ENCODE assay signal across 8 mouse cellular contexts in the genomic region with DNA sequence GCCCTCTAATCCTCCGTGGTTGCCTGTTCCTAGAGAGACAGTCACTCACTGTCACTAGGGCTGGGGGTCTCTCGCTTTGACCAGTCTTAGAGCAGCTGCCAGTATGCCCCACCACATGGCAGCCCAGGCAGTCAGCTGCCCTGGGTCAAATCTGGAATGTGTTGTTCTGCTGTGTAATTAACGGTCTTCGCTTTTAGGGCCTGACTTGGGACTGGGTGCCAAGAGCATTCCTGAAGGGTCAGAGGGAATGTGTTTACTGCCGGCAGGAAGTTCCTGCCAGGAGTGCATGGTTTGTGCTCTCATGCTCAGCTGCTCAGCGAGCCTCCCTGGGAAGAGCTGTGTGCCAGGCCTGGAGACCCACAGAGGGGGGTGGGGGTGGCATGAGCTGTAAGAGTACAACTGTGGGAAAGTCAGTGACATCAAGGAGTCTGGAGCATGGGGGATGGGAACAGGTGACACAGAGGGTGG.
DNase-seq lines count a peak whose midpoint lies in the region; ATAC-seq and TF ChIP-seq lines count a peak whose summit lies in the region.

No protein-coding gene starts in this region.

- no peak for TF ChIP-seq CTCF in lung, postnatal 0 days (IDR thresholded peaks at IDR 0.05)

- 0 out of 2 replicates have a peak, but pooled peaks cover 3% of the 10 kb centered on the region for H3K4me1 ChIP-seq in forebrain, embryonic 15.5 days
- peaks cover 27% of the 10 kb centered on the region for H3K4me1 ChIP-seq in intestine, embryonic 16.5 days (ENCODE audit: control insufficient read depth, insufficient read depth, low read length)
- peaks cover 7% of the 10 kb centered on the region; the same call in 1 of the 2 replicates for H3K4me1 ChIP-seq in lung, postnatal 0 days (ENCODE audit: insufficient read depth, low read depth, low read length)

- H3K27me3 ChIP-seq in forebrain, embryonic 15.5 days = no peaks in the 10 kb centered on the region
- H3K27me3 ChIP-seq in intestine, embryonic 16.5 days (replicated peaks; ENCODE audit: control insufficient read depth, insufficient read depth, low read length) = no peaks in the 10 kb centered on the region
- H3K27me3 ChIP-seq in lung, postnatal 0 days (replicated peaks; ENCODE audit: insufficient read depth, low read length) = no peaks in the 10 kb centered on the region

- no peak for TF ChIP-seq EP300 in lung, postnatal 0 days (IDR thresholded peaks at IDR 0.05)

- no peak overlapping the region for H3K9ac ChIP-seq in forebrain, embryonic 15.5 days (replicated peaks)
- peak overlapping the region; percentile 23; the same call in 1 of the 2 replicates for H3K9ac ChIP-seq in intestine, embryonic 16.5 days (ENCODE audit: low read depth, low read length)
- H3K9ac ChIP-seq in lung, postnatal 0 days (replicated peaks; ENCODE audit: low read depth) = no peak overlapping the region

- H3K9me3 ChIP-seq in forebrain, embryonic 15.5 days = no peaks in the 10 kb centered on the region; the same call in 1 of the 2 replicates
- no peaks in the 10 kb centered on the region for H3K9me3 ChIP-seq in intestine, embryonic 16.5 days (ENCODE audit: control insufficient read depth, low read length)
- 0 out of 2 replicates have a peak, but pooled peaks cover 2% of the 10 kb centered on the region for H3K9me3 ChIP-seq in lung, postnatal 0 days (ENCODE audit: low read length)

- H3K4me3 ChIP-seq in forebrain, embryonic 15.5 days = no peak overlapping the region
- H3K4me3 ChIP-seq in intestine, embryonic 16.5 days (ENCODE audit: low read length) = no peak overlapping the region
- no peak overlapping the region for H3K4me3 ChIP-seq in lung, postnatal 0 days (ENCODE audit: low read depth, low read length)

- peak; percentile 37 to 48 for DNase-seq in heart, adult 18-20 months
- DNase-seq in heart, postnatal 25 days (ENCODE audit: low spot score) = no peak
- DNase-seq in lung, postnatal 0 days (ENCODE audit: low spot score) = peak; percentile 71
- no peak for DNase-seq in left cerebral cortex, postnatal 25 days (ENCODE audit: low spot score in 2 of 2)
- DNase-seq in B cell, adult 2 months = no peak
- DNase-seq in frontal cortex, postnatal 10 days (ENCODE audit: low spot score in 2 of 2) = no peak

- ATAC-seq in forebrain, embryonic 15.5 days (replicated peaks) = peak; percentile 70
- no peak for ATAC-seq in intestine, embryonic 16.5 days
- peak; percentile 82 for ATAC-seq in lung, postnatal 0 days

- H3K4me2 ChIP-seq in forebrain, embryonic 15.5 days (replicated peaks) = no peak overlapping the region
- H3K4me2 ChIP-seq in intestine, embryonic 16.5 days (ENCODE audit: low read depth, low read length) = no peak overlapping the region
- no peak overlapping the region for H3K4me2 ChIP-seq in lung, postnatal 0 days (replicated peaks; ENCODE audit: low read depth, low read length)

- no peak overlapping the region for H3K27ac ChIP-seq in forebrain, embryonic 15.5 days (replicated peaks)
- H3K27ac ChIP-seq in intestine, embryonic 16.5 days (ENCODE audit: low read length) = peak overlapping the region; percentile 27
- peak overlapping the region; percentile 14; the same call in 1 of the 2 replicates for H3K27ac ChIP-seq in lung, postnatal 0 days (ENCODE audit: low read length)

- 43% methylated on average over 6 of the region's 6 CpGs for whole genome bisulfite sequencing in forebrain, embryonic 15.5 days
- 23% methylated on average over 6 of the region's 6 CpGs for WGBS in intestine, embryonic 16.5 days
- 14% methylated on average over 6 of the region's 6 CpGs for WGBS in lung, postnatal 0 days

- no peaks in the 10 kb centered on the region for H3K36me3 ChIP-seq in forebrain, embryonic 15.5 days
- H3K36me3 ChIP-seq in intestine, embryonic 16.5 days (ENCODE audit: control insufficient read depth, insufficient read depth, low read length) = no peaks in the 10 kb centered on the region
- H3K36me3 ChIP-seq in lung, postnatal 0 days (ENCODE audit: insufficient read depth, low read length) = no peaks in the 10 kb centered on the region

- intact Hi-C loops in heart, postnatal 25 days (cut with DNase I) = no loop called here
- intact Hi-C loops in left cerebral cortex, postnatal 25 days (cut with DNase I) = no loop called here

Comparison
In these comparisons a context has a peak if more than half of its experiments do, and no peak if none do; other contexts are left out.
1. DNase-seq: peak in heart, adult 18-20 months (2 of 2) and lung, postnatal 0 days (single experiment); none in heart, postnatal 25 days (single experiment), left cerebral cortex, postnatal 25 days (0 of 2), B cell, adult 2 months (0 of 2) and frontal cortex, postnatal 10 days (0 of 2).